Mouse (Mus musculus) mammary gland, adult 2 months (tissue): ENCODE data around the gene Tln1. TPM values are rescaled to one million over a fixed set of nuclear protein-coding genes. Genes with fewer than 3 reads are reported as not detected.

Source experiments
- polyA plus RNA-seq: library from polyadenylated mRNA; depleted of rRNA; stranded (reverse); fragments of >200 nt; gene quantifications from 2 replicates; pipeline ENCODE4 v1.2.3, GENCODE M21; 2012; ENCODE audit warnings: low replicate concordance; rRNA removed

Tln1 gene
- 101 and 163 TPM in 2 replicates for polyA plus RNA-seq

GRCm38 (mm10) chr4:43561997-43562768, at the start of gene Tln1, which contains the start of gene Creb3:
TSS of gene Tln1 (minus strand) at chr4:43562691.
TSS of gene Creb3 (plus strand) at chr4:43562332.

GRCm38 (mm10) chr4:43584444-43585416, 22.2 kb upstream of the Tln1 start, which contains the start of gene Msmp:
TSS of gene Msmp (minus strand) at chr4:43584494.

GRCm38 (mm10) chr4:43578376-43579204, 16.1 kb upstream of the Tln1 start, which contains the start of the genes Rgp1 and Gba2:
TSS of gene Rgp1 (plus strand) at chr4:43578715.
TSS of gene Gba2 (minus strand) at chr4:43578873.

GRCm38 (mm10) chr4:43506536-43507185, 55.8 kb downstream of the Tln1 start, which contains the start of gene Car9:
TSS of gene Car9 (plus strand) at chr4:43506966.

GRCm38 (mm10) chr4:43499407-43500333, 62.8 kb downstream of the Tln1 start, which contains the start of gene Arhgef39:
TSS of gene Arhgef39 (minus strand) at chr4:43499695.

GRCm38 (mm10) chr4:43492821-43493185, 69.7 kb downstream of the Tln1 start, which contains the start of gene Ccdc107:
TSS of gene Ccdc107 (plus strand) at chr4:43492900.

GRCm38 (mm10) chr4:43483535-43484091, 78.9 kb downstream of the Tln1 start, which contains the start of gene Sit1:
TSS of gene Sit1 (minus strand) at chr4:43483734.

Other genes starting within 250 kb of the Tln1 start
- gene Rusc2, start 180.7 kb downstream of the Tln1 start, polyA plus RNA-seq: 14.4 and 23.7 TPM in 2 replicates
- gene Fam166b, start 133.6 kb downstream of the Tln1 start, polyA plus RNA-seq: 0.23 TPM in 1 of 2 replicates, not detected in the other
- 79.6 and 124 TPM in 2 replicates for gene Tesk1, start 120.8 kb downstream of the Tln1 start, polyA plus RNA-seq
- gene Cd72, start 108.1 kb downstream of the Tln1 start, polyA plus RNA-seq: 28.2 and 33.5 TPM in 2 replicates
- 9.2 and 21.2 TPM in 2 replicates for gene Sit1, start 79.0 kb downstream of the Tln1 start, polyA plus RNA-seq
- 62.5 and 267 TPM in 2 replicates for gene Ccdc107, start 69.8 kb downstream of the Tln1 start, polyA plus RNA-seq
- gene Arhgef39, start 63.0 kb downstream of the Tln1 start, polyA plus RNA-seq: 4.4 and 4.8 TPM in 2 replicates
- 0.78 and 1.5 TPM in 2 replicates for gene Car9, start 55.7 kb downstream of the Tln1 start, polyA plus RNA-seq
- gene Tpm2, start 38.9 kb downstream of the Tln1 start, polyA plus RNA-seq: 23.0 and 770 TPM in 2 replicates
- gene Creb3, start 359 bp downstream of the Tln1 start, polyA plus RNA-seq: 75.4 and 91.4 TPM in 2 replicates
- gene Rgp1, start 16.0 kb upstream of the Tln1 start, polyA plus RNA-seq: 60.7 and 68.0 TPM in 2 replicates
- gene Gba2, start 16.2 kb upstream of the Tln1 start, polyA plus RNA-seq: 22.0 and 23.6 TPM in 2 replicates
- 0.74 and 1.1 TPM in 2 replicates for gene Msmp, start 21.8 kb upstream of the Tln1 start, polyA plus RNA-seq
- 42.2 and 51.5 TPM in 2 replicates for gene Npr2, start 69.2 kb upstream of the Tln1 start, polyA plus RNA-seq
- 0.92 and 1.7 TPM in 2 replicates for gene Spag8, start 90.9 kb upstream of the Tln1 start, polyA plus RNA-seq
- 87.4 and 136 TPM in 2 replicates for gene Hint2, start 93.8 kb upstream of the Tln1 start, polyA plus RNA-seq
- 12.3 and 18.7 TPM in 2 replicates for gene Tmem8b, start 106.3 kb upstream of the Tln1 start, polyA plus RNA-seq
- 0.02 and 0.09 TPM in 2 replicates for gene Fam221b, start 106.5 kb upstream of the Tln1 start, polyA plus RNA-seq
- gene Olfr70, start 138.1 kb upstream of the Tln1 start, polyA plus RNA-seq: not detected in 2 replicates
- gene Olfr71, start 147.6 kb upstream of the Tln1 start, polyA plus RNA-seq: not detected in 2 replicates
- gene Hrct1, start 164.5 kb upstream of the Tln1 start, polyA plus RNA-seq: 21.9 and 24.8 TPM in 2 replicates
- 5.1 and 8.1 TPM in 2 replicates for gene Spaar, start 167.3 kb upstream of the Tln1 start, polyA plus RNA-seq
- 0.14 TPM in 1 of 2 replicates, not detected in the other for gene Olfr159, start 208.3 kb upstream of the Tln1 start, polyA plus RNA-seq